Mouse (Mus musculus): ENCODE data around the gene Exoc2.

- TF ChIP-seq GATA1 (IDR thresholded peaks at IDR 0.05; ENCODE audit: low read length) (no peak), TAL1 (IDR thresholded peaks at IDR 0.05; ENCODE audit: low read length) (no peak)
Observed at GRCm38 (mm10) chr13:30793196-30793595, 180.7 kb downstream of the Exoc2 start.

Measured in erythroblast, embryonic 14.5 days (primary cell).